Mouse (Mus musculus): Measurements from ENCODE around the gene 9030612E09Rik.

DNA sequence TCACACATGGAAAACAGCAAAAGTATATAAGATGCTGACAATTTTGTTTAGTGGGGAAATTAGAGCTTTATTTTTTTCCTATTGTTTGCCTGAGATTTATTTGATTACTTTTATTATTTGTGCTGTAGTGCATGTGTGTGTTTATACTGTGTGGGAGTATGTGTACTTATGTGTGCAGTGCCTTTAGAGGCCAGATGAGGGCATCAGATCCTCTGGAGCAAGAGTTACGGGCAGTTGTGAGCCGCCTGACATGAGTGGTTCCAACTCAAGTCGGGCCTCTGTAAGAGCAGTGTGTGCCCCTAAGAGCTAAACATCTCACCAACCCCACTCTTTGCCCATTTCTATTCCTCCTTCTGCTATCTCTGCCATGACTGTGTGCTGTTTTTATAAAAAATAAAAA is 7.7 kb upstream of the 9030612E09Rik start:
- TF ChIP-seq CTCF (IDR thresholded peaks at IDR 0.05; ENCODE audit: extremely low read depth, insufficient read depth, insufficient read length, insufficient replicate concordance), result no peak
- TF ChIP-seq POLR2A (IDR thresholded peaks at IDR 0.05; ENCODE audit: low read depth, low read length), result no peak

Measured in spleen, adult 2 months (tissue).